Mouse (Mus musculus) brain, adult 2 months (tissue): ENCODE measurements around the gene Mid1ip1.

Experiments used
- DNase-seq: peaks from one replicate; pipeline ENCODE4 v3.0.0; 2011; ENCODE audit warnings: low read depth, low spot score

Gene Mid1ip1

GRCm38 (mm10) chrX:10714696-10715140, at the start of gene Mid1ip1:
Gene Mid1ip1, plus strand, starts transcription at chrX:10715013.
- peak; percentile 95 for DNase-seq

DNA sequence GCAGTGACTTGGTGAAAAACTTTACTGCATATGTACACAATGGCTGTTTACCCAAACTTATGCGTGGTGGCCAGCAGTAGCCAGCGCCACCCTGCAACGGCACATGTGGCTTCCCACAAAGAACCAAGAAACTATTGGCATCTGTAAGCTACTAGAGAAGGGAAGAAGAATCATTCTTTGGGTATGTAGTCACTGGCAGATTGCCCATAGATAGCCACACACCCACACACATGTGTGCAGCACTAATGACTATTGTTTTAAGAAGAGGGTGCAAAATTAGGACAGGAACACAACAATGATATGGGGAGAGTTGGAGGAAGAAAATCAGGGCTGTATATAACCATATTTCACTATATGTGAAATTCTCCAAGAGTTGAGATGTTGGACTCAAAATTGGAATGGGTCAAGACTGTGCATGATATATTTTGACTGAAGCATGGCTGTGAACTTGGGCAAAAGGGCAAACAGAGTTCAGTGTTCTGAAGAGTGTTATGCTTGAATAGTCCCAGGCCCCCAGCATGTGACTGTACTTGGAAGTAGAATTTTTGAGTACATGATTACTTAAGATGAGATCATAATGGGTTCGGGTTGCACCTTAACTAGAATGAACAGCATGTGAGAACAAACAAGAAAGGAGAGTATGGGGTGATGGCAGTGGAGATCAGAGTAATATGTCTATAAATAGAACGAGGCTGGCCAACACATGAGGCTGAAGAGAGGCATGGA, 20.2 kb upstream of the Mid1ip1 start:
- DNase-seq, result no peak

- no peak for DNase-seq
Measured at GRCm38 (mm10) chrX:10706728-10707127, 8.1 kb upstream of the Mid1ip1 start.

- DNase-seq, result peak; percentile 27
Measured at GRCm38 (mm10) chrX:10713839-10714637, 775 bp upstream of the Mid1ip1 start.

DNA sequence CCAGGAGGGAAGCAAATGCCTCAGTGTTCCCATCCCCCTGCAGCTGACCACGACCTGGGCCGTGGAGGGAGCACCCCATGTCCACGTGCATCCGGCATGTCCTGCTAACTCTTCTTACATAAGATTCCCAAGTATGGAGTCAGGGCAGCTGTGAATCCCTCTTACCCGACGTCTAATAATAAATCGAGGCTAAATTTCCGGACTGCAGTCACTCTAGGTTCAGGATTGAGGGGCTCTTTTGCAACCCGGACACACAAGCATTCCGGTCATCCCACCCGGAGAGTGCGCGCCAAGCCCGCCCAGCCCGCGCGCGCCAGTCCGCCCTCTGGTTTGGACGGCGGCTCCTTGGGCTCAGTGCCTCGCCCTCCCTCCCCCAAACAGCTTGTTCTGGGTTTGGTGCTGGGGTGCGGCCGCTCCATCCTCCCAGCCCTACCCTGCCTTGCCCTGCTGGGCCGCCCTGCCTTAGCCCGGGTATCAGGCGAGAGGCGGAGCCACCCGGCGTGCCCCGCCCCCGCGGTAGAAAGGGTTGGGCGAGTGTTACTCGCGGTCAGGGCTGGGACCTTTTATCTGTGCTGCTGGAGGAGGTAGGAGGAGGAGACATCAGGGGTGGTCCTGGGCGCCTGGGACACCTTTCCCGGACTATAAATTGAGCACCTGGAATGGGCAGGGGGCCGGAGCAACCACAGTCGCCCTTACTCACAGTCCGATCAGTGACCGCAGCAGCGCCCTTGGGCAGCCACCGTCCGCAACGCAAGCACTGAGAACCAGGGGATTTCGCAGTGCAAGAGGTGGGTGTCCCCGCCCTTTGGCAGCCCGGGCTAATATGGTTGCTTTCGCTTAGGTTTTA, 2.3 kb downstream of the Mid1ip1 start:
- peak; percentile 92 for DNase-seq

GRCm38 (mm10) chrX:10718021-10718837, 3.4 kb downstream of the Mid1ip1 start:
- DNase-seq, result peak; percentile 58

- peak; percentile 84 for DNase-seq
Measured at GRCm38 (mm10) chrX:10718838-10719539, 4.2 kb downstream of the Mid1ip1 start.

DNA sequence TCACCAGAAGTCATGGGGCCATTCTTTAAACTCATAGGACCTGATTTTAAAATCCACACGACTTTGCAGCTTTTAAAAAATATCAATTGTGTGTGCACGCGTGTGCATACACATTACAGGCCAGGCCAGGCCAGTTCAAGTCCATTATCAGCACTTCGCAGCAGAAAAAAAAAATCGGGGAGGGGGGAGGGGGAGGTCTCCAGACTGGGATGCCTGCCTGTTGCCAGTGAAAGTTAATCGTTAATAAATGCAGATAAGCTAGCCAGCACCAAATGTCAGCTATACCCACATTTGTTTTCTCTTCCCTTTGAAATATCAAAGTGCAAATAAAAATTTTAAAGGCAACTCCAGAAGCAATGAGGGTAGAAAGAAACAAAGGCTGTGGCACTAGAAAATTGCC, 5.6 kb downstream of the Mid1ip1 start:
- DNase-seq, result no peak

DNA sequence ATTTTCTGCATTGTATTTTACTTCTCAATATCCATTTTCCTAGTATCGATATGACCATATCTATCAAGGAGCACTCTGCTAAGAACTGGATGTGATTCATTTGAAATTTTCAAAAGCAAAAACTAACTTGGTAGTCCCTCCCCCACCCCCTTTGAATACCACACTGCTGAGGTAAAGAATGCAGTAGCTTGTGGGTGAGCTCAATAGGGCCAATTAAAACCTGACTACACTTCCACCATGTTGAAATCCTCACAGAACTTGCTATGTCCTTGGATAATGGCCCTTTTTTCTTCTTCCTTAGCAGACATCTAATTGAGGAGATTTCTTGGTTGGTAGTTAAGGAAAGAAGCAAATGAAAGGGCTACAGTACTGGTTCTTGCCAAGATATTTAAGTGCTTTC, 9.8 kb downstream of the Mid1ip1 start:
- DNase-seq, result no peak

GRCm38 (mm10) chrX:10729488-10729887, 14.7 kb downstream of the Mid1ip1 start:
- peak; percentile 21 for DNase-seq

DNA sequence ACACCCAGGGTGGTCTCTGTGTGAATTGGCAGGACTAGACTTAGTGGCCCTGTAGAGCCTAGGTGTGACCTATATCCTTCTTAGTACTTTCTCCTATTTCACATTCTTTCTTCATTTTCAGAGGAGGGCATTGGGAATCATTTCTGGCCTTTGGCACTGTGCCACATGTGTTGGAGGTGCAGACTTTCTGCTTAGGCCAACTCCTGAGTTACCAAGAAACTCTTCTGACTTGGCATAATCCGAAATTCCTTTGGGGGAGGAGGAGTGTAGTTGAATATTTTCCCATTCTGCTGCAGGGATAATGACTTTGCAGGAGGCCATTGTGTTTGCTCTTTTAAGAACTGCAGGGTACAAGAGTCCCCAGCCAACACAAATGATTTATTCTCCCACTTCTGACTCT, 19.6 kb downstream of the Mid1ip1 start:
- no peak for DNase-seq

- DNase-seq, result no peak
Measured at GRCm38 (mm10) chrX:10734874-10735273, 20.1 kb downstream of the Mid1ip1 start.

DNA sequence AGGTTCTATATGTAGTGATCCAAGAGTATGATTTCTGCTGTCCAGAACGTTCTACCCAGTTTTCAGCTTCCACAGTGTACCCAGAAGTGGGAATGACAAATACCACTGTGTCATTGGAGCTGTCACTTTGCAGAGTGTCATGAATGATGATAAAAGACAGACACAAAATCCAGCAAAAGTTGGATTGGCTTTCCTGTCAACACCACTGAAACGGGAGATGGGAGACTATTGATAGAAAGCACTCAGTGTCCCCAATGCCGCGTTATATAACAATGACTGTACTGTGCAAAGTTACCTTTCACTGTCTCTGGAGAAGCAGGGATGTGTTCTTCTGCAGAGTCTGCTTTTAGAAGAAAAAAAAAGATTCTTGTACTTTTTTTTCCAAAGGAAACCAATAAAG, 44.1 kb downstream of the Mid1ip1 start:
- peak; percentile 33 for DNase-seq

GRCm38 (mm10) chrX:10763476-10764016, 48.7 kb downstream of the Mid1ip1 start:
- no peak for DNase-seq
